Mouse (Mus musculus) CD4-positive, CD25-positive, alpha-beta regulatory T cell, adult 4 months (primary cell): Measurements from ENCODE around the gene Zfp157. TPM values are rescaled to one million over a fixed set of nuclear protein-coding genes. Genes with fewer than 3 reads are reported as not detected.
"Not testable (repeated sequence)": the region's sequence is repeated elsewhere in the genome, so short reads cannot be mapped to it uniquely, and the experiment has no call there.

Experiments used
- ATAC-seq: one replicate; pipeline ENCODE4 v1.8.0; 2017
- polyA plus RNA-seq, 2 experiments: library from polyadenylated mRNA; unstranded; fragments of 100-300 nt; shearing (Covaris generic); gene quantifications; one replicate each; pipeline ENCODE4 v1.2.1; 2017

Zfp157 gene
- 10 to 100 TPM; 17.5 to 19.9 TPM for polyA plus RNA-seq

DNA sequence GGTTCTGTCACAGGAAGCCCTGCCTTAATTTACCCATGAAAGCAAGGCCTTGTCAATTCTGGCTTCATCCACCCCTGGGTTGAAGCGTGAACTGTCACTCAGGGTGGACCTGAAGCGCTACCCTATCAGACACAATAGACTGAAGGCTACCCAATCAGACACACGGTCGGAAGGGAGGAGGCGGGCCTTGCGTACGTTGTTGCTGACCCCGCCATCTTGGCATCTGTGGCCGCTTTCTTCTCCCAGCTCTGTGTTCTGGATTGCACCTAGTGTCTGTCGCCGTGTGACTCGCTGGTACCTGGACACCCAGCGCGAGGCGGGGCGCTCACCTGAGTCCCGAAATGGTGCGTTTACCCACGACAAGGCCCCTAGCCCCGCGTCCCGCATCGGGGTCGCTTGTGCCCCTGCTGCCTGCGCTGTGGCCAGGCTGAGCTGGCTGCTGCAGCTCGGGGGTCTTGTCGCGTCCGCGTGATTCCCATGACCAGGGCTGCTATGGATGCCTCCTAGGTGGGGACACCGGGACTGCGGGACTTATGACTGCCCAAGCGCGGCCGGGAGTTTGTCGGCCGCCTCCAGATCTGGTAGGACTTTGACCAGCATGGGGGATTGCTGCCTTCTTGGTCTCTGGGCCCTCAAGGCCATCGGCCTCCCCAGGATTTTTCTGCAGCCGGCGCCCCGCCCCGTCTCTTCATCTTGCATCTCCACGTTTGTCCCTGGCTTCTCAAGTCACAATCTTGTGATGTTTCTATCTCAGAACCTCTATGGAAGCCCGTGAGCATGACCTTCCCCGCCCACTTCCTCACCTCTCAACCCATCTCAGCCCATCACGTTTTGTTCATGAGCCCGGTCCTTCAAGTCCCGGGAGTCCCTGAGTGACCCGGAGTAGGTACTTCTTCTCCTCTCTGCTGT lies at the start of gene Zfp157:
TSS of gene Zfp157 (plus strand) at position 183 of the 909 bp plus-strand sequence.
- peak; percentile 100 for ATAC-seq

DNA sequence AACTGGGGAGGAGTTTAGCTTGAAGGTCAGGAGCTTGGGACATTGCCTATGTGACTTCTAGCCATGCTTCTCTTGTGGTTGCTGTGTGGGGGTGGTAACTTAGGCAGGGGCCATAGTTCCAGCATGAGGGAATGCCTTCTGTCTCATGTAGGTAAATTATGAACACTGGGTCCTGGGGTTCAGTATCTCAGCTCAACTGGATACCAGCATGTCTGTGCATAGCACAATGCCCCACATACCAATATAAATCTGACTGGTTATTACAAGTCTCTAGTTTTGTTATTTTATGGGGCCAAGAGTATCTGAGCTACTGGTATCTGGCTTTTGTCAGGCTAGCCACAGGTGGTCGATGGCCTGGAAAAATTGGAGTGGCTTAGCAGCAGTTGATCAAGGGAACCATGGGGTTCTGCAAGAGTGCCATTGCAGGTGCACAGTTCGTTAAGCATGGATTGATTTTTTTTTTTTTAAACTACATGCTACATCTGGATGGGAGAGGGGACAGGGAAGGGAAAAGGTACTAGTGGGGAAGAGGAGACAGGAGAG lies 43.4 kb upstream of the Zfp157 start:
- ATAC-seq, result no peak

DNA sequence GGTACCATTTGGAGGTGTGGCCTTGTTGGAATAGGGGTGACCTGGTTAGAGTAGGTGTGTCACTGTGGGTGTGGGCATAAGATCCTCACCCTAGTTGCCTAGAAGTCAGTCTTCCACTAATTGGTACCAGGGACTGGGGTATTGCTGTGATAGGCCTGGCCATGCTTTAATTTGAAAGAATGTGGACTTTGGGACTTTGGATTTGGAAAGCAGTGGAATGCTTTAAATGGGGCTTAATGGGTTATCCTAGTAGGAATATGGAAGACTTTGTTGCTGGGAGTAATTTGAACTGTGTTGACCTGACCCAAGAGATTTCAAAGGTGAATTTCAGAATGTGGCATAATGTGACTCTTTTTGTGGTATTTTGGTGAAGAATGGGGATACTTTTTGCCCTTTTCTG lies 40.8 kb upstream of the Zfp157 start:
- ATAC-seq, result not testable (repeated sequence)

DNA sequence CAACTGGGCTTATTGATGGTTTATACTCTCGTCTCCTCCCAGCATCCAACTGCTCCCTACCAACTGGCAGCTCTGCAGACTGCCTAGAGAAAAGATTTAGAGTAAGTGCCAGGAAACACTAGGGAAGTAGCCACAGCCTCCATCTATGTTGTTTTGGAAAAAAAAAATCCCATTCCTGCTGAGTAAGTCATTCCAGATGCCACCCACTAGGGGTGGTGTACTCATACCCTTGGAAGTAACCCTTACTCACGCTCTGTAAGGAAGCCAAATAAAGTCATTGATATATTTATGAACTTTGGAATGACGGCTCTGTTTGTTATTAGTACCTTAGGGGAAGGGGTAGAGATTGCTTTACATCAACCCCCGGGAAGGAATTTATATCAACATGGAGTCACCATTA lies 17.1 kb downstream of the Zfp157 start:
- ATAC-seq, result no peak

DNA sequence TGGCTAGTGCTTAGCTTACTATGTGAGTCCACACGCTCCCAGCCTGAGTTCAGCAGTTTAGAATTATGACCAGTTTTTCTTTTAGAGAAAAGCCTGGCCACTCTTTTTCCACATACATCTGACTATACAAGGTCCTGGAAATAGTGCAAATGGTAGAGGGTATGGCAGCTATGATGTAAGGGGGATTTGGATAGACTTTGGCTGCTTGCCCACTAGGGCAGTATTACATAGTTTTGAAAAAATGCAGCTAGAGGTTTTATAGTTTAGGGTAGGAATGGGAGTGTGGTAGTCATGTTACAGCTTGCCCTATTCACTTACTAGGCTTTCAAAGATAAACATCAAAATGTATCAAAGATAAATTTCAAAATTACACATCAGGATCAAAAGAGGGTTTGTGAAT lies 17.8 kb downstream of the Zfp157 start:
- no peak for ATAC-seq

DNA sequence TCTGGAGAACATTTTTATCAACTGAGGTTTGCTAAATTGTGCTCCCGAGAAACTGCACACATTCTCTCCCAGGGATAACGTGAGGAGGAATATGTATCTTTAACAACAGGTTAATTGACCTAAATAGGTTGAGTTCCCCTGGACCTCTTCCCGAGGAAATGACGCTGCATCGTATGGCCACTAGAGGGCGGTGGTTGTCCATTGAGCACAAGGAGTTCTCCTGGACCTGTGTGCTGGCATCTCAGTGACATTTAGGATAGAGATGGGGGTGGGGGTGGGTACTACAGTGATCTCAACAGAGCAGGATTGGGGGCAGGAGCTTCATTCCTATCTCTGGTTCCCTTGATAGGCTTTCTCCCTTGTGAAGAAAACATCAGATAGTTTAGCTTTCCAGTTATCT lies 32.3 kb downstream of the Zfp157 start:
- no peak for ATAC-seq

DNA sequence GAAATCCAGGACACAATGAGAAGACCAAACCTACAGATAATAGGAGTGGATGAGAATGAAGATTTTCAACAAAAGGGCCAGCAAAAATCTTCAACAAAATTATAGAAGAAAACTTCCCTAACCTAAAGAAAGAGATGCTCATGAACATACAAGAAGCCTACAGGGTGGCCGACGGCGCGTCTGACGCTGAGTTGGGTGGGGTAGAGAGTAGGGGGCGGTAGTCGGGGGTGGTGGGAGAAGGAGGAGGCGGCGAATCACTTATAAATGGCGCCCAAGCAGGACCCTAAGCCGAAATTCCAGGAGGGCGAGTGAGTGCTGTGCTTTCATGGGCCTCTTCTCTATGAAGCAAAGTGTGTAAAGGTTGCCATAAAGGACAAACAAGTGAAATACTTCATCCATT lies 63.3 kb downstream of the Zfp157 start:
- not testable (repeated sequence) for ATAC-seq

Other genes starting within 250 kb of the Zfp157 start
- gene Mblac1, start 247.2 kb upstream of the Zfp157 start, polyA plus RNA-seq, result not detected
- under 1 TPM in 1 of 2 experiments, not detected in 1; 0.31 TPM for gene Nxpe5, start 215.6 kb upstream of the Zfp157 start, polyA plus RNA-seq
- 100 to 1,000 TPM; 111 to 120 TPM for gene Lamtor4, start 186.0 kb upstream of the Zfp157 start, polyA plus RNA-seq
- 1 to 10 TPM; 2.7 to 4.4 TPM for gene BC037034, start 177.4 kb upstream of the Zfp157 start, polyA plus RNA-seq
- under 1 TPM in 1 of 2 experiments, not detected in 1; 0.77 TPM for gene Gal3st4, start 168.6 kb upstream of the Zfp157 start, polyA plus RNA-seq
- gene Gm43720, start 161.5 kb upstream of the Zfp157 start, polyA plus RNA-seq, result not detected
- gene Gpc2, start 161.5 kb upstream of the Zfp157 start, polyA plus RNA-seq, result under 1 TPM; 0.19 to 0.96 TPM
- under 1 TPM in 1 of 2 experiments, not detected in 1; 0.70 TPM for gene Stag3, start 161.2 kb upstream of the Zfp157 start, polyA plus RNA-seq
- gene Pvrig, start 99.5 kb upstream of the Zfp157 start, polyA plus RNA-seq, result 10 to 100 TPM; 12.0 to 12.9 TPM
- not detected for gene 1700123K08Rik, start 123.2 kb downstream of the Zfp157 start, polyA plus RNA-seq
- gene Zfp68, start 178.3 kb downstream of the Zfp157 start, polyA plus RNA-seq, result 10 to 100 TPM; 45.0 to 47.6 TPM
- 10 to 100 TPM in 1 of 2 experiments, 1 to 10 TPM in 1; 6.6 to 11.8 TPM for gene A430033K04Rik, start 181.4 kb downstream of the Zfp157 start, polyA plus RNA-seq